Mouse (Mus musculus): ENCODE results near the gene Gal3st1. TPM values are rescaled to one million over a fixed set of nuclear protein-coding genes. Genes with fewer than 3 reads are reported as not detected.
"Not testable (repeated sequence)": the region's sequence is repeated elsewhere in the genome, so short reads cannot be mapped to it uniquely, and the experiment has no call there.

The Gal3st1 gene
- polyA plus RNA-seq, 1 experiment from 2014 or later = 11.3 TPM

- Histone ChIP-seq H3K27me3 (replicated peaks; ENCODE audit: control insufficient read depth, insufficient read depth, low read length) (peaks cover 31% of the 10 kb centered on the region), H3K4me3 (ENCODE audit: low read length) (no peak overlapping the region), H3K4me2 (ENCODE audit: low read length) (no peak overlapping the region), H3K27ac (ENCODE audit: low read depth, low read length) (no peak overlapping the region), H3K9me3 (ENCODE audit: control insufficient read depth, low read length) (no peaks in the 10 kb centered on the region), H3K9ac (ENCODE audit: low read depth, low read length) (no peak overlapping the region), H3K36me3 (ENCODE audit: control insufficient read depth, insufficient read depth, low read length) (no peaks in the 10 kb centered on the region), H3K4me1 (ENCODE audit: control insufficient read depth, insufficient read depth, low read depth, low read length) (peaks cover 7% of the 10 kb centered on the region)
- 80% methylated on average over 5 of the region's 5 CpGs for WGBS
- no peak for ATAC-seq
These were observed 12.1 kb downstream of the Gal3st1 start for GRCm38 (mm10) chr11:3995511-3995910.

- Histone ChIP-seq H3K27me3 (replicated peaks; ENCODE audit: control insufficient read depth, insufficient read depth, low read length) (peaks cover 33% of the 10 kb centered on the region), H3K9me3 (ENCODE audit: control insufficient read depth, low read length) (no peaks in the 10 kb centered on the region), H3K36me3 (ENCODE audit: control insufficient read depth, insufficient read depth, low read length) (no peaks in the 10 kb centered on the region), H3K4me3 (ENCODE audit: low read length) (no peak overlapping the region), H3K9ac (ENCODE audit: low read depth, low read length) (no peak overlapping the region), H3K4me1 (ENCODE audit: control insufficient read depth, insufficient read depth, low read depth, low read length) (peaks cover 7% of the 10 kb centered on the region), H3K27ac (ENCODE audit: low read depth, low read length) (no peak overlapping the region), H3K4me2 (ENCODE audit: low read length) (no peak overlapping the region)
- ATAC-seq = no peak
- 87% methylated on average over 3 of the region's 3 CpGs for WGBS
These were observed 13.4 kb downstream of the Gal3st1 start for GRCm38 (mm10) chr11:3996840-3997239.

GRCm38 (mm10) chr11:3997978-3998720 lies 14.7 kb downstream of the Gal3st1 start:
- no peak for ATAC-seq
- Histone ChIP-seq H3K27ac (ENCODE audit: low read depth, low read length) (no peak overlapping the region), H3K4me3 (ENCODE audit: low read length) (peak overlapping the region; percentile 33), H3K9ac (ENCODE audit: low read depth, low read length) (0 out of 2 replicates have a peak overlapping the region, but pooled peaks have one; percentile 22), H3K36me3 (ENCODE audit: control insufficient read depth, insufficient read depth, low read length) (no peaks in the 10 kb centered on the region), H3K4me1 (ENCODE audit: control insufficient read depth, insufficient read depth, low read depth, low read length) (peaks cover 7% of the 10 kb centered on the region), H3K4me2 (ENCODE audit: low read length) (peak overlapping the region; percentile 53), H3K9me3 (ENCODE audit: control insufficient read depth, low read length) (no peaks in the 10 kb centered on the region), H3K27me3 (replicated peaks; ENCODE audit: control insufficient read depth, insufficient read depth, low read length) (peaks cover 33% of the 10 kb centered on the region)
- 7% methylated on average over 66 of the region's 66 CpGs for WGBS

- no peaks in the 10 kb centered on the region for H3K9me3 ChIP-seq (ENCODE audit: control insufficient read depth, low read length)
- WGBS = 80% methylated on average over 5 of the region's 5 CpGs
- peaks cover 7% of the 10 kb centered on the region for H3K4me1 ChIP-seq (ENCODE audit: control insufficient read depth, insufficient read depth, low read depth, low read length)
- no peak overlapping the region for H3K4me3 ChIP-seq (ENCODE audit: low read length)
- H3K27ac ChIP-seq (ENCODE audit: low read depth, low read length) = no peak overlapping the region
- H3K9ac ChIP-seq (ENCODE audit: low read depth, low read length) = no peak overlapping the region
- no peaks in the 10 kb centered on the region for H3K36me3 ChIP-seq (ENCODE audit: control insufficient read depth, insufficient read depth, low read length)
- H3K27me3 ChIP-seq (replicated peaks; ENCODE audit: control insufficient read depth, insufficient read depth, low read length) = peaks cover 33% of the 10 kb centered on the region
- no peak for ATAC-seq
- H3K4me2 ChIP-seq (ENCODE audit: low read length) = no peak overlapping the region
These were observed 16.1 kb downstream of the Gal3st1 start for GRCm38 (mm10) chr11:3999547-3999946.

GRCm38 (mm10) chr11:4001603-4002002 lies 18.2 kb downstream of the Gal3st1 start:
- H3K4me3 ChIP-seq (ENCODE audit: low read length) = no peak overlapping the region
- H3K36me3 ChIP-seq (ENCODE audit: control insufficient read depth, insufficient read depth, low read length) = no peaks in the 10 kb centered on the region
- H3K4me1 ChIP-seq (ENCODE audit: control insufficient read depth, insufficient read depth, low read depth, low read length) = peaks cover 7% of the 10 kb centered on the region
- H3K27me3 ChIP-seq (replicated peaks; ENCODE audit: control insufficient read depth, insufficient read depth, low read length) = peaks cover 32% of the 10 kb centered on the region
- no peak overlapping the region for H3K4me2 ChIP-seq (ENCODE audit: low read length)
- 10% methylated on average over 5 of the region's 5 CpGs for WGBS
- ATAC-seq = peak; percentile 65; the same call in 1 of the 2 replicates
- no peaks in the 10 kb centered on the region for H3K9me3 ChIP-seq (ENCODE audit: control insufficient read depth, low read length)
- H3K9ac ChIP-seq (ENCODE audit: low read depth, low read length) = no peak overlapping the region
- H3K27ac ChIP-seq (ENCODE audit: low read depth, low read length) = no peak overlapping the region

GRCm38 (mm10) chr11:4005220-4005805 lies 21.9 kb downstream of the Gal3st1 start:
- Histone ChIP-seq H3K9me3 (ENCODE audit: control insufficient read depth, low read length) (no peaks in the 10 kb centered on the region), H3K27ac (ENCODE audit: low read depth, low read length) (no peak overlapping the region), H3K27me3 (replicated peaks; ENCODE audit: control insufficient read depth, insufficient read depth, low read length) (peaks cover 2% of the 10 kb centered on the region; the same call in 1 of the 2 replicates), H3K9ac (ENCODE audit: low read depth, low read length) (no peak overlapping the region), H3K4me3 (ENCODE audit: low read length) (no peak overlapping the region), H3K4me1 (ENCODE audit: control insufficient read depth, insufficient read depth, low read depth, low read length) (no peaks in the 10 kb centered on the region), H3K4me2 (ENCODE audit: low read length) (no peak overlapping the region), H3K36me3 (ENCODE audit: control insufficient read depth, insufficient read depth, low read length) (no peaks in the 10 kb centered on the region)
- no peak for ATAC-seq
- WGBS = 61% methylated on average over 5 of the region's 5 CpGs

GRCm38 (mm10) chr11:4006462-4006861 lies 23.0 kb downstream of the Gal3st1 start:
- Histone ChIP-seq H3K4me1 (ENCODE audit: control insufficient read depth, insufficient read depth, low read depth, low read length) (no peaks in the 10 kb centered on the region), H3K27ac (ENCODE audit: low read depth, low read length) (no peak overlapping the region), H3K9ac (ENCODE audit: low read depth, low read length) (no peak overlapping the region), H3K36me3 (ENCODE audit: control insufficient read depth, insufficient read depth, low read length) (no peaks in the 10 kb centered on the region), H3K4me3 (ENCODE audit: low read length) (no peak overlapping the region), H3K9me3 (ENCODE audit: control insufficient read depth, low read length) (no peaks in the 10 kb centered on the region), H3K4me2 (ENCODE audit: low read length) (no peak overlapping the region), H3K27me3 (replicated peaks; ENCODE audit: control insufficient read depth, insufficient read depth, low read length) (no peaks in the 10 kb centered on the region)
- no peak for ATAC-seq
- 89% methylated on average over 3 of the region's 3 CpGs for WGBS

- Histone ChIP-seq H3K36me3 (ENCODE audit: control insufficient read depth, insufficient read depth, low read length) (no peaks in the 10 kb centered on the region), H3K9me3 (ENCODE audit: control insufficient read depth, low read length) (peaks cover 3% of the 10 kb centered on the region), H3K4me1 (ENCODE audit: control insufficient read depth, insufficient read depth, low read depth, low read length) (no peaks in the 10 kb centered on the region), H3K9ac (ENCODE audit: low read depth, low read length) (no peak overlapping the region), H3K27me3 (replicated peaks; ENCODE audit: control insufficient read depth, insufficient read depth, low read length) (no peaks in the 10 kb centered on the region), H3K4me3 (ENCODE audit: low read length) (no peak overlapping the region), H3K27ac (ENCODE audit: low read depth, low read length) (no peak overlapping the region), H3K4me2 (ENCODE audit: low read length) (no peak overlapping the region)
- ATAC-seq = no peak
- WGBS = 78% methylated on average over 1 of the region's 1 CpGs
These were observed 29.2 kb downstream of the Gal3st1 start for GRCm38 (mm10) chr11:4012616-4013015.

- not testable (repeated sequence) for H3K27me3 ChIP-seq (replicated peaks; ENCODE audit: control insufficient read depth, insufficient read depth, low read length); H3K4me1 ChIP-seq (ENCODE audit: control insufficient read depth, insufficient read depth, low read depth, low read length); H3K4me2 ChIP-seq (ENCODE audit: low read length); ATAC-seq; H3K9ac ChIP-seq (ENCODE audit: low read depth, low read length); H3K36me3 ChIP-seq (ENCODE audit: control insufficient read depth, insufficient read depth, low read length); H3K9me3 ChIP-seq (ENCODE audit: control insufficient read depth, low read length); H3K27ac ChIP-seq (ENCODE audit: low read depth, low read length); H3K4me3 ChIP-seq (ENCODE audit: low read length)
- 90% methylated on average over 14 of the region's 14 CpGs for WGBS
These were observed 32.4 kb downstream of the Gal3st1 start for GRCm38 (mm10) chr11:4015796-4016195.
